Mouse (Mus musculus): ENCODE data around the gene Hddc3. TPM values are rescaled to one million over a fixed set of nuclear protein-coding genes. Genes with fewer than 3 reads are reported as not detected.
"Not testable (repeated sequence)": the region's sequence is repeated elsewhere in the genome, so short reads cannot be mapped to it uniquely, and the experiment has no call there.

The Hddc3 gene
- 10 to 100 TPM; 35.2 to 38.9 TPM for total RNA-seq (2021)

- intact Hi-C loops (cut with DNase I) = loop anchor here (5.0 kb wide), 1 partner anchor 239 kb away; no protein-coding TSS in a partner anchor
Observed at GRCm38 (mm10) chr7:80342858-80343257, at the start of gene Hddc3. Gene Hddc3 (plus strand): TSS chr7:80343104.

DNA sequence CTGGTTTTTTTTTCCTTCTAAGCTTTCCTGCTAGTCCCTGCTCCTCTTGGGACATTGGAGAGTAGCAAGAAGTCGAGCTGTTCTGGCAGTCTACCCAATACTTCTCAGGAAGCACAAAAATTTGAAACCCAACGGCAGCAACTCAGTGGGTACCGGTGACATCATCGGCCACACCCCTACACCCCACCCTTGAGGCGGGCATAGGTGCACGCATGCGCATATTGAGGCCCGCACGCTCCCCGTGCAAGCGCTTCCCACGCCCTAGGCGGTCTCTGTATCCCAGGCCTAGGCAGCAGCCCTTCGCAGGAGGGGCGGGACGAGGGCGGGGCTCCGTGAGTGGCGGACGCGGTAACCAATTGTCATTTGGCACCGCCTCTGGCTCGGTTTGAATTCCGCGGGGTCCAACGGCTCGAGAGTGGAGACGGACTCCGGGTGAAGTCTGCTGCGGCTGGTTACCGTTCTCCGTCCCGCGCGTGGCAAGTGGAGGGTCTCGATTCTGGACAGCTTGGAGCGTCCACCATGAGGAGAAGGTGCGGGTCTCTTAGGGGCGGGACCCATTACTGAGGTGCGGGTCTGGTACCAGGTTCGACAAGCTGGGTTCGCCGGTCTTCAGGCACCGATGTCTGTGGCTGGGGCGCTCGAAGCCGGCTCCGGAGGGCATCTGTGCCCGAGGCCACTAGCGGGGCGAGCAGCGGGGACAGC lies 48.7 kb upstream of the Hddc3 start, which contains the start of gene Prc1:
Gene Prc1 (plus strand): TSS at position 389 of the 702 bp plus-strand sequence.
- intact Hi-C loops (cut with DNase I) = no loop called here

More at GRCm38 (mm10) chr7:80342858-80343257, at the start of gene Hddc3:
- DNase-seq (ENCODE audit: low spot score) = peak; percentile 78

DNA sequence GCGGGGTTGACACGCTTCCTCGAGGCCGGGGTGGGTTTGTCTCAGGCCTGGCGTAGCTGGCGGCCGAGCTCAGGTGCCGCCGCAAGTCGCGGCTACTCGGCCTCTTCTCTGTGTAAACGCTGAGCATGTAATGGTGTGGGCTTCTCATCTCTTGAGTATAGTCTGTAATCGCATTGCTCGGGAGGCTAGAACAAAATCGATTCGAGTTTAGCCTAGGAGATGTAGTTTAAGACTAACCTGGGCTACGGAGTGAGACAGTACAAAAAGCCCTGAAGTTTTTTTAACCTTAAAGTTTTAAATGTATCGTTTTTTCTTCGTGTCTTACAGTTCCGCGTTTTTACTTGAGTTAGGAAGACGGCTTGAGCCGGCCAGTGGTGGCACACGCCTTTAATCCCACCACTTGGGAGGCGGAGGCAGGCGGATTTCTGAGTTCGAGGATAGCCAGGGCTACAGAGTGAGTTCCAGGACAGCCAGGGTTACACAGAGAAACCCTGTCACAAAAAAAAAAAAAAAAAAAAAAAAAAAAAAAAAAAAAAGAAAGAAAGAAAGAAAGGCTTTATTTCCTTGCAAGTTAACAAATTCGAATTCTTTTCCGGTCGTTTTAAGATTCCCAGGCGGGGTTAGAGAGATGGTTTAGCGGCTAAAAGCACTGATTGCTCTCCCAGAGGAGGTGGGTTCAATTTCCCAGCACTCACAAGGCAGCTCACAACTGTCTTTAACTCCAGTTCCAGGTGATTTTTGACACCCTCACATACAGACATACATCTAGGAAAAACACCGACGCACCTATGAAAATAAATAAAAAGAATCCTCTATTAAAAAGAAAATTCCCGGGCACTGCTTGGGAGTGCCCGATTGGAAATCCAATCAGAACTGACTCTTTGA lies 47.9 kb upstream of the Hddc3 start:
- intact Hi-C loops (cut with DNase I) = no loop called here
- DNase-seq (ENCODE audit: low spot score) = no peak

More for the DNA sequence above, 48.7 kb upstream of the Hddc3 start, which contains the start of gene Prc1:
- peak; percentile 98 for DNase-seq (ENCODE audit: low spot score)

DNA sequence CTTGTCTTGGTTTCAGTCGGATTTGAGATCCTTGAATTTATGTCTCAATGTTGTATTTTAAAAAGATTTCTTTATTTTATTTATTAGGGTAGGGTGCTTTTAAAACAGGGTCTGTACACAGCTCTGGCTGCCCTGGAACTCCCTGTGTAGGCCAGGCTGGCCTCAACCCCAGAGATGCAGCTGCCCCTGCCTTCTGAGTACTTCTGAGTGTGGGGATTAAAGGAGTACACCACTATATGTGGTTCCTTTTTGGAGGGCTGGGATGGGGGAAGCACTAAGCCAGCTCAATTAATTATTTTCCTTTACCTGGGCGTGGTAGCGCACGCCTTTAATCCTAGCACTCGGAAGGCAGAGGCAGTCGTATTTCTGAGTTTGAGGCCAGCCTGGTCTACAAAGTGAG lies 46.4 kb upstream of the Hddc3 start:
- intact Hi-C loops (cut with DNase I) = loop anchor here (2.0 kb wide), 1 partner anchor 28 kb away; the partner anchor contains the start of gene Rccd1
- DNase-seq (ENCODE audit: low spot score) = no peak

GRCm38 (mm10) chr7:80297041-80297440 lies 45.9 kb upstream of the Hddc3 start:
- intact Hi-C loops (cut with DNase I) = loop anchor here (2.0 kb wide), 1 partner anchor 28 kb away; the partner anchor contains the start of gene Rccd1
- DNase-seq (ENCODE audit: low spot score) = no peak

DNA sequence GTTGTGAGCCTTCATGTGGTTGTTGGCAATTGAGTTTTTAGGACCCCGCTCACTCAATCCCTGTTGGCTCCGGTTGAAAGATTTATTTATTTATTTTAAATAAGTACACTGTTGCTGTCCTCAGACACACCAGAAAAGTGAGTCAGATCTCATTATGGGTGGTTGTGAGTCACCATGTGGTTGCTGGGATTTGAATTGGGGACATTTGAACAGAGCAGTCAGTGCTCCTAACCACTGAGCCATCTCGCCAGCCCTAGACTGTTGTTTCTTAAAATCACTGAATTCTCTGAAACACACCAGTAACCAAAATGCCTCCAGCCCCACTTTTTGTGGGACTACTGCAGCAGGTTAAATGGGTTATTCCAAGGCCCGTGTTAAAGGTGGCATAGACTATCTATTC lies 44.1 kb upstream of the Hddc3 start:
- no peak for DNase-seq (ENCODE audit: low spot score)
- intact Hi-C loops (cut with DNase I) = no loop called here

- intact Hi-C loops (cut with DNase I) = no loop called here
Observed at GRCm38 (mm10) chr7:80299568-80299967, 43.3 kb upstream of the Hddc3 start.

DNA sequence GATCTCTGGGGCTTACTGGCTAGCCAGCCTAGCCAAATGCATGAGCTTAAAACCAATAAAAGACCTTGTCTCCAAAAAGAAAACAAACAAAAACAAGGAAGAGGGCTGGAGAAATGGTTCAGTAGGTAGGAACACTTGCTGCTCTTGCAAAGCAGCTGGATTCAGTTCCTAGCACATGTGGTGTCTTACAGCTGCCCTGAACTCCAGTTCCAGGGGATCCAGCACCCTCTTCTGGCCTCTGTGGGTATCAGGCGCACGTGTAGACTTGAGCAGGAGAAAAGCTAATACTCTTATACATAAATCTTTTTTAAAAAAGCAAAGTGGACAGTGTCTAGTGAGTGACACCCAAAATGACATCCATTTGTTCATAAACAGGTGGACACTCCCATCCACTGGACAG lies 41.4 kb upstream of the Hddc3 start:
- intact Hi-C loops (cut with DNase I) = no loop called here
- DNase-seq (ENCODE audit: low spot score) = no peak

More at GRCm38 (mm10) chr7:80299568-80299967, 43.3 kb upstream of the Hddc3 start:
- no peak for DNase-seq (ENCODE audit: low spot score)

DNA sequence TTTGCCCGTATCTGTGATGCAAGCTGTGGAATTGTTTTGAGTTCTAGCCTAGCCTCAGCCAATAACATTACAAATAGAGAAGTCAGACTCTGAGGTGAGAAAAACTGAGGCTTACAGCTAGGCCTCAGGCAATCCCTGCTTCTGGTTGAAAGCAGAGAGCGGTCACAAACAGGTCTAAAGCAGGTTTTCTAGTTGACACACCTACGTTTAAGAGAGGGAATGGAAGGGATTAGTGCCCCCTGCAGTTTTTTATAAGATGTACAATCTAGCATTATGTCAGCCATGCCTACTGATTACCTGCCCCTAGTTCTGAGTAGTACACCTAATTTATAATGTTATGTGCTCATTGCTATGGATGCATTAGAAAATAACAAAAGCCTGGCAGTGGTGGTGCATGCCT lies 35.1 kb upstream of the Hddc3 start:
- no peak for DNase-seq (ENCODE audit: low spot score)
- intact Hi-C loops (cut with DNase I) = no loop called here

GRCm38 (mm10) chr7:80310771-80311170 lies 32.1 kb upstream of the Hddc3 start:
- no peak for DNase-seq (ENCODE audit: low spot score)
- intact Hi-C loops (cut with DNase I) = no loop called here

- DNase-seq (ENCODE audit: low spot score) = no peak
- intact Hi-C loops (cut with DNase I) = no loop called here
Observed at GRCm38 (mm10) chr7:80315733-80316132, 27.2 kb upstream of the Hddc3 start.

GRCm38 (mm10) chr7:80317439-80318115 lies 25.3 kb upstream of the Hddc3 start:
- intact Hi-C loops (cut with DNase I) = no loop called here
- DNase-seq (ENCODE audit: low spot score) = no peak

DNA sequence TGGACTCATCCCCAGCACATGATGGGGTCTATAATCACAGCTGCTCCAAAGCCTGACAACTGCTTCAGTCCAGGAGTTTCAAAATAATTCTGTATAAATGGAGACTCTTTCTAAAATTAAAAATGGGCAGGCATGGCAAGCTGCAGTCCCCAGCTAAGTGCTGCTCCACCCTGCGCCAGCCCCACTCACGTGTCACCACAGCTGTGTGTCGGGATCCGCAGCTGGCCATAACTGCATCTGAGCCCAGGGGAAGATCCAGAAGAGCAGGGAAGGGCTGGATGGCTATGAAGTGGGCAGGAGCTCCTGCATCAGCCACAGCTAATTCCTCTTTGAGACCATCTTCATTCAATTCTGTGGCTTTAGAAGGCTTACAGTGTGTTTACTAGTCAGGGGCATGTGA lies 24.2 kb upstream of the Hddc3 start:
- intact Hi-C loops (cut with DNase I) = no loop called here

GRCm38 (mm10) chr7:80319846-80320496 lies 22.9 kb upstream of the Hddc3 start:
- no peak for DNase-seq (ENCODE audit: low spot score)
- intact Hi-C loops (cut with DNase I) = loop anchor here (5.0 kb wide), 1 partner anchor 178 kb away; no protein-coding TSS in a partner anchor

More for the DNA sequence above, 24.2 kb upstream of the Hddc3 start:
- no peak for DNase-seq (ENCODE audit: low spot score)

DNA sequence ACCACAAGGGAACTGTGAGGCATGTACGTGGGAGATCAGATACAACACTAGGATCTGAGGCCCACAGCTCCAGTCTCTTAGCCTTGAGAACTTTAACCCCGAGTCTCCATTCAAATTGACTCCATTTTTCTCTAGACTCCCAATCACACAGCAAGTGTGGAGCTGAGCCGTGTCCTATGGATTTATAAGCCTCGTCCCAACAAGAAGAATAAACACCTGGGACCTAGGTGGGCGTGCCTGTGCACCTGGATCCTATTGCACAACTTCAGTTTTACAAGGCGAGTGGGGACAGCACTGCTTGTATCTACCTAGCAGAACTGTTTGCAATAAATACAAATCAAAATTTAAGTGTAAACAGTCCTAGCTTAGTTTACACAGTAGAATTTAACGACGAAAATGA lies 19.6 kb upstream of the Hddc3 start:
- intact Hi-C loops (cut with DNase I) = loop anchor here (5.0 kb wide), 1 partner anchor 181 kb away; no protein-coding TSS in a partner anchor
- no peak for DNase-seq (ENCODE audit: low spot score)

DNA sequence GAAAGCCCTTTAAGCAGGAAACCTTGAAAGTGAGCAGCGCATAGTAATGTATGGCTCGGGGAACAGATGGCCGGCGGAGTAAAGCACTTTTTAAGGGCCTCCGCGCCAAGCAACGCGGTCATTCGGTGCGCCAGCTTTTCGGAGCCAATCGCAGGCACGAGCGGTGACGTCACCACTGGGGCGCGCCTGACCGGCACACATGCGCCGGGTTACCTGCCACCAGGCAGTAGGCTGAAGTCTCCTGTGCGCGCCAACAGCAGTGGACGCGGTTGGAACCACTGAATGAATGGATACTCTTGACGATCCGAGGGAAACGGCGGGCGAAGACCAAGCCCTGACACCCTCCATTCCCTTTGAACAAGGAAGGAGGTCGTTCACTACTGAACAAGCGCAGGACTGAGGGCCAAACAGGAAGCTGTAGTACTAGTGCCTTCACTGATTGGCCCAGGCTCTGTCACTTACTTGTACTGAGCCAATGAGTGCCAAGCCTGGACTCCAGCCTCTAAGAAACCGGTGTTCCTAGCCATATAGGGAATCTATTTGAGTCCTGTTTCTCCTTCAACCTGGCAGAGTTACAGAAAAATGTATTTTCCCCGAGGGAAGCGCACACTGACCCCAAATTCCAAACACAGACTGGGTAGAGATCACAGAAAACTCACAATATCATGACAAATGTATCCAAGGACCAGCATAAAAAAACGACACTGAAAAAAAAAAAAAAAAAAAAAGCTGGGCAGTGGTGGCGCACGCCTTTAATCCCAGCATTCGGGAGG lies 18.7 kb upstream of the Hddc3 start, which contains the start of gene Rccd1:
Gene Rccd1 (minus strand): TSS at position 412 of the 773 bp plus-strand sequence.
- intact Hi-C loops (cut with DNase I) = loop anchor here (2.0 to 5.0 kb wide), 2 partner anchors 27 to 182 kb away; no protein-coding TSS in a partner anchor
- peak; percentile 89 for DNase-seq (ENCODE audit: low spot score)

GRCm38 (mm10) chr7:80324816-80325119 lies 18.1 kb upstream of the Hddc3 start:
- not testable (repeated sequence) for DNase-seq (ENCODE audit: low spot score)
- intact Hi-C loops (cut with DNase I) = loop anchor here (2.0 to 5.0 kb wide), 2 partner anchors 28 to 182 kb away; no protein-coding TSS in a partner anchor

- intact Hi-C loops (cut with DNase I) = loop anchor here (2.0 kb wide), 1 partner anchor 29 kb away; no protein-coding TSS in a partner anchor
- DNase-seq (ENCODE audit: low spot score) = no peak
Observed at GRCm38 (mm10) chr7:80325292-80325868, 17.5 kb upstream of the Hddc3 start.
